38 mouse cellular contexts compared by ENCODE assay signal in the genomic region with DNA sequence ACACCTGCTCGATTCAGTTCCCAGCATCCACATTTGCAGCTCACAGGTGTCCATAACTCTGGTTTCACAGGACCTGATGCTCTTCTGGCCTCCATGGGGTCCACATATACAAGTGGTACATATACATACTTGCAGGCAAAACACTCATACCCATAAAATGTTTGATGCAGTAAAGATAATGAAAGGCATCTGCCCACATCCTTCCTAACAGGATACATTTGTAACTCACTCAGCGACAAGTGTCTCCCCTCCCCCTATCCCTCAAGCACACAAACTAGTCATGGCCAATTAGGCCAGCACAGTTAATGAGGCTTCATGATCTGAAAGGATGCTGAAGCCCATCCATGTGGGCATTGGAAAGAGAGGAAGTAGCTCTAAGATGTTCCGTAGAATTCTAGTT. TPM values are rescaled to one million over a fixed set of nuclear protein-coding genes. Genes with fewer than 3 reads are reported as not detected.
DNase-seq lines count a peak whose midpoint lies in the region; TF ChIP-seq lines count a peak whose summit lies in the region.
"Had no signal": no experiment of that assay in that cellular context is flagged by ENCODE, and none has a peak within 500 bp of the region (broad histone marks: within the 10 kb centered on the region; RNA-seq: fewer than 3 reads in every experiment).

No protein-coding gene starts in this region.

- no peaks in the 10 kb centered on the region for H3K27me3 ChIP-seq in thymus, adult 2 months (ENCODE audit: control insufficient read depth, insufficient read depth, low read length)
- H3K27me3 ChIP-seq: CH12.LX; forebrain, embryonic 13.5 days; heart, embryonic 12.5 days; hindbrain, embryonic 15.5 days; intestine, embryonic 15.5 days; kidney, embryonic 15.5 days; liver, embryonic 12.5 days; neural tube, embryonic 12.5 days had no signal

- no peak overlapping the region for H3K4me3 ChIP-seq in thymus, adult 2 months (ENCODE audit: control insufficient read depth, insufficient read depth, low read length)
- H3K4me3 ChIP-seq: forebrain, embryonic 13.5 days; heart, adult 2 months; heart, embryonic 12.5 days; hindbrain, embryonic 15.5 days; intestine, embryonic 15.5 days; kidney, embryonic 15.5 days; layer of hippocampus, adult 2 months; liver, embryonic 12.5 days; midbrain, embryonic 10.5 days; neural tube, embryonic 12.5 days had no signal

- TF ChIP-seq POLR2A in thymus, adult 2 months (IDR thresholded peaks at IDR 0.05; ENCODE audit: control insufficient read depth, extremely low read depth, insufficient read depth, low read length, poor library complexity) = no peak

- H3K4me1 ChIP-seq in thymus, adult 2 months (replicated peaks; ENCODE audit: control insufficient read depth, insufficient read depth, low read length) = peaks cover 20% of the 10 kb centered on the region
- H3K4me1 ChIP-seq: forebrain, embryonic 13.5 days; hindbrain, embryonic 15.5 days; intestine, embryonic 15.5 days; neural tube, embryonic 12.5 days had no signal

- peak overlapping the region; percentile 38; the same call in 1 of the 2 replicates for H3K27ac ChIP-seq in thymus, adult 2 months (ENCODE audit: control insufficient read depth, insufficient read depth, low read length)
- H3K27ac ChIP-seq: forebrain, embryonic 13.5 days; heart, adult 2 months; hindbrain, embryonic 15.5 days; intestine, embryonic 15.5 days; kidney, embryonic 15.5 days; layer of hippocampus, adult 2 months; macrophage; midbrain, embryonic 10.5 days; neural tube, embryonic 12.5 days had no signal

- WGBS in thymus, adult 2 months = 17% methylated on average over 3 of the region's 3 CpGs

- peak; percentile 40 for DNase-seq in thymus, adult 2 months
- no peak for DNase-seq in thymus, adult 18-20 months
- DNase-seq in CD8-positive naive resting alpha-beta T cell, adult 2 months (ENCODE audit: low read depth in 2 of 2, low spot score in 2 of 2) = peak; percentile 12 to 36
- peak; percentile 80 for DNase-seq in induced T-regulatory cell, adult 2 months (ENCODE audit: low read depth)
- peak; percentile 50 for DNase-seq in retina, postnatal 1 day
- DNase-seq in frontal cortex, postnatal 25 days (ENCODE audit: low spot score in 2 of 2) = no peak
- DNase-seq in gastrocnemius, postnatal 25 days = no peak
- DNase-seq in left cerebral cortex, adult 18-20 months (ENCODE audit: low spot score in 2 of 2) = no peak
- DNase-seq: adrenal gland, postnatal 10 days; cerebellum, adult 8-10 months; cerebellum, postnatal 25 days; heart, adult 2 months; heart, postnatal 4 days; kidney, postnatal 25 days; left cerebral cortex, postnatal 4 days; liver, postnatal 0 days had no signal

- peaks cover 29% of the 10 kb centered on the region for H3K36me3 ChIP-seq in thymus, adult 2 months (ENCODE audit: control insufficient read depth, insufficient read depth, low read length)
- H3K36me3 ChIP-seq: hindbrain, embryonic 15.5 days; neural tube, embryonic 12.5 days had no signal

- no peak for TF ChIP-seq CTCF in thymus, adult 2 months (IDR thresholded peaks at IDR 0.05; ENCODE audit: borderline replicate concordance, control insufficient read depth, extremely low read depth, insufficient read depth, low read length, poor library complexity)

RNA-seq across cellular contexts. Expression of gene 4930402F06Rik, which starts 25.4 kb away (rescaled TPM):
- not detected in 2 replicates for polyA plus RNA-seq in thymus, adult 2 months (2012; rRNA removed)
- total RNA-seq in gastrocnemius, postnatal 25 days (2021) = not detected
- total RNA-seq in left cerebral cortex, adult 18-20 months (2021) = not detected
- total RNA-seq: adrenal gland, postnatal 10 days; CH12.LX; ES-E14; gastrocnemius, adult 18-20 months; gastrocnemius, postnatal 4 days; heart, adult 2 months; heart, postnatal 4 days; layer of hippocampus, adult 2 months; layer of hippocampus, postnatal 25 days; left cerebral cortex, postnatal 4 days had no signal
- polyA plus RNA-seq: embryonic facial prominence, embryonic 11.5 days; forebrain, embryonic 13.5 days; heart, adult 2 months; heart, embryonic 12.5 days; heart, postnatal 0 days; hindbrain, embryonic 15.5 days; intestine, embryonic 15.5 days; kidney, embryonic 15.5 days; limb, embryonic 14.5 days; liver, embryonic 12.5 days; liver, postnatal 0 days; lung, postnatal 0 days; macrophage; midbrain, embryonic 10.5 days; midbrain, embryonic 16.5 days; neural tube, embryonic 12.5 days; small intestine, adult 2 months; stomach, embryonic 14.5 days had no signal

RNA-seq across cellular contexts. Expression of gene Ggta1, which starts 40.6 kb away (rescaled TPM):
- polyA plus RNA-seq in thymus, adult 2 months (2012; rRNA removed) = 22.4 and 33.0 TPM in 2 replicates
- total RNA-seq in gastrocnemius, postnatal 25 days (2021) = 10 to 100 TPM in 1 of 2 experiments, 1 to 10 TPM in 1; 8.7 to 10.2 TPM
- total RNA-seq in left cerebral cortex, adult 18-20 months (2021) = 1 to 10 TPM; 3.3 to 3.6 TPM

RNA-seq across cellular contexts. Expression of gene 4930568D16Rik, which starts 54.9 kb away (rescaled TPM):
- not detected in 2 replicates for polyA plus RNA-seq in thymus, adult 2 months (2012; rRNA removed)
- not detected for total RNA-seq in gastrocnemius, postnatal 25 days (2021)
- not detected for total RNA-seq in left cerebral cortex, adult 18-20 months (2021)
- total RNA-seq: adrenal gland, postnatal 10 days; CH12.LX; ES-E14; gastrocnemius, adult 18-20 months; gastrocnemius, postnatal 4 days; heart, adult 2 months; heart, postnatal 4 days; layer of hippocampus, adult 2 months; layer of hippocampus, postnatal 25 days; left cerebral cortex, postnatal 4 days had no signal
- polyA plus RNA-seq: embryonic facial prominence, embryonic 11.5 days; forebrain, embryonic 13.5 days; heart, adult 2 months; heart, embryonic 12.5 days; heart, postnatal 0 days; hindbrain, embryonic 15.5 days; intestine, embryonic 15.5 days; kidney, embryonic 15.5 days; limb, embryonic 14.5 days; liver, embryonic 12.5 days; liver, postnatal 0 days; lung, postnatal 0 days; macrophage; midbrain, embryonic 10.5 days; midbrain, embryonic 16.5 days; neural tube, embryonic 12.5 days; small intestine, adult 2 months; stomach, embryonic 14.5 days had no signal

Comparison
In these comparisons a context has a peak if more than half of its experiments do, and no peak if none do; other contexts are left out.
1. DNase-seq: peak in thymus, adult 2 months (single experiment), CD8-positive naive resting alpha-beta T cell, adult 2 months (2 of 2), induced T-regulatory cell, adult 2 months (single experiment) and retina, postnatal 1 day (single experiment); none in thymus, adult 18-20 months (0 of 2), frontal cortex, postnatal 25 days (0 of 2), gastrocnemius, postnatal 25 days (single experiment) and left cerebral cortex, adult 18-20 months (0 of 2).